Mouse (Mus musculus) olfactory bulb, adult 2 months (tissue): ENCODE results near the gene Pgghg. TPM values are rescaled to one million over a fixed set of nuclear protein-coding genes. Genes with fewer than 3 reads are reported as not detected.
"Not testable (repeated sequence)": the region's sequence is repeated elsewhere in the genome, so short reads cannot be mapped to it uniquely, and the experiment has no call there.

Experiments used
- H3K27ac ChIP-seq: fragments of 200-500 bp; 2 replicates; pipeline ENCODE4 v1.5.1; 2012; ENCODE audit warnings: low read depth, low read length; ENCODE audit not compliant: insufficient read depth
- H3K4me1 ChIP-seq: fragments of 200-500 bp; 2 replicates; pipeline ENCODE4 v1.6.1; 2012; ENCODE audit warnings: low read length; ENCODE audit not compliant: control insufficient read depth, insufficient read depth
- H3K4me3 ChIP-seq: fragments of 200-500 bp; 2 replicates; pipeline ENCODE4 v1.5.1; 2012; ENCODE audit warnings: mild to moderate bottlenecking, low read depth, low read length, moderate library complexity; ENCODE audit not compliant: insufficient read depth
- CTCF ChIP-seq: fragments of 200-500 bp; IDR thresholded peaks from 2 replicates; pipeline ENCODE4 v1.5.1; 2012; ENCODE audit warnings: low read depth, mild to moderate bottlenecking, low read length, moderate library complexity; ENCODE audit not compliant: insufficient read depth
- POLR2A ChIP-seq: fragments of 200-500 bp; IDR thresholded peaks from 2 replicates; pipeline ENCODE4 v1.6.1; 2012; ENCODE audit warnings: mild to moderate bottlenecking, low read depth, low read length, moderate library complexity; ENCODE audit not compliant: insufficient read depth
- WGBS: fragments of 180-500 bp; shearing (Covaris S2); methylation state at CpG from one replicate; pipeline ENCODE4 v1.1.7; 2018; 5-methylcytosine and 5-hydroxymethylcytosine counted together
- polyA plus RNA-seq: library from polyadenylated mRNA; stranded (reverse); fragments of >200 nt; gene quantifications from 2 replicates; pipeline ENCODE4 v1.2.4, GENCODE M21; 2012; ENCODE audit warnings: low replicate concordance; ENCODE audit not compliant: missing spikeins, insufficient read depth, insufficient read length

The Pgghg gene
- polyA plus RNA-seq, 1 experiment = not detected

- no peak overlapping the region for H3K27ac ChIP-seq
- TF ChIP-seq CTCF (no peak), POLR2A (no peak)
- no peak overlapping the region for H3K4me3 ChIP-seq
- H3K4me1 ChIP-seq = peaks cover 3% of the 10 kb centered on the region; the same call in 1 of the 2 replicates
- 51% methylated on average over 9 of the region's 9 CpGs for WGBS
These were observed 33.7 kb downstream of the Pgghg start for GRCm38 (mm10) chr7:140974940-140975339.

DNA sequence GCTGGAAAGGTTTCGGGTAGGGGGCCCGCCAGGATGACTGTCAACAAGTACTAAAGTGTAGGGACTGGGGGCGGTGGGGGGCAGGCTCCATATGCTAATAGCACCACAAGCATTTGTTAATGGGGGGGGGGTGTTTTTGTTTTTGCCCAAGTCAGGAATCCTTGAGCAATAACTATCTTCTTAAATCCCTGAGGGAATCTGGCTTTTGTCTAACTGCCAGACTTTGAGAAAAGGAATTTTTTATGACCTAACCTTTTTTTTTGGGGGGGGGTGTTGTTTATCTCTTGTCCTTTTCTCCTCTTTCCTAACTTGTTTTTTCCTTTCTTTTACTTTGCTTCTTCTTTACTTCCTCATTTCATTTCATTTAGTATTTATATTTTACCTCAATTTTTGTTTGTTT lies 34.3 kb downstream of the Pgghg start:
- peaks cover 3% of the 10 kb centered on the region; the same call in 1 of the 2 replicates for H3K4me1 ChIP-seq
- TF ChIP-seq CTCF (no peak), POLR2A (no peak)
- WGBS = 53% methylated on average over 3 of the region's 3 CpGs
- H3K4me3 ChIP-seq = no peak overlapping the region
- H3K27ac ChIP-seq = no peak overlapping the region

DNA sequence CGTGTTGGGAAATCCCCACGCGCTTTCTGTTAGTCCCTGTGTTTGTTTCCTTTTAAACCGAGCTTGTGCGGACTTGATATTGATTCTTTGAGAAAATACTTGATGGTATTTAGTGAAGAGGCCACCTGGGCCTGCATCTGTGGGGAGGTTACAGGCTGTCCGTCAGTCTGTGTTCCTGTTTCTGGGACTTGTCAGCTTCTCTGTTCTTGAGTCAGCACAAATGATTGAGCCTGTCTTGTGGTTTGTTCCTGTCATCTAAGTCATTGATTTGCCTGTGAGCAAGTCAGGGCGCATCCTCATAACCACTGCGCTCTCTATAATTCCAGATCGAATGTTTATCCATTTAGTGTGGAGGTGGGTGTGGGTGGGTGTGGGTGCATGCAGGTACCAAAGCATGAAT lies 35.5 kb downstream of the Pgghg start:
- H3K4me3 ChIP-seq, H3K4me1 ChIP-seq, H3K27ac ChIP-seq: not testable (repeated sequence)
- 96% methylated on average over 9 of the region's 9 CpGs for WGBS

GRCm38 (mm10) chr7:140981704-140982103 lies 40.5 kb downstream of the Pgghg start:
- no peak for TF ChIP-seq CTCF
- TF ChIP-seq POLR2A = no peak
- Histone ChIP-seq H3K27ac (no peak overlapping the region), H3K4me3 (no peak overlapping the region), H3K4me1 (no peaks in the 10 kb centered on the region)
- WGBS = 92% methylated on average over 8 of the region's 8 CpGs

GRCm38 (mm10) chr7:140982971-140983370 lies 41.8 kb downstream of the Pgghg start:
- no peak for TF ChIP-seq POLR2A
- no peak for TF ChIP-seq CTCF
- Histone ChIP-seq H3K4me3 (no peak overlapping the region), H3K4me1 (no peaks in the 10 kb centered on the region), H3K27ac (no peak overlapping the region)
- WGBS = 93% methylated on average over 7 of the region's 7 CpGs

DNA sequence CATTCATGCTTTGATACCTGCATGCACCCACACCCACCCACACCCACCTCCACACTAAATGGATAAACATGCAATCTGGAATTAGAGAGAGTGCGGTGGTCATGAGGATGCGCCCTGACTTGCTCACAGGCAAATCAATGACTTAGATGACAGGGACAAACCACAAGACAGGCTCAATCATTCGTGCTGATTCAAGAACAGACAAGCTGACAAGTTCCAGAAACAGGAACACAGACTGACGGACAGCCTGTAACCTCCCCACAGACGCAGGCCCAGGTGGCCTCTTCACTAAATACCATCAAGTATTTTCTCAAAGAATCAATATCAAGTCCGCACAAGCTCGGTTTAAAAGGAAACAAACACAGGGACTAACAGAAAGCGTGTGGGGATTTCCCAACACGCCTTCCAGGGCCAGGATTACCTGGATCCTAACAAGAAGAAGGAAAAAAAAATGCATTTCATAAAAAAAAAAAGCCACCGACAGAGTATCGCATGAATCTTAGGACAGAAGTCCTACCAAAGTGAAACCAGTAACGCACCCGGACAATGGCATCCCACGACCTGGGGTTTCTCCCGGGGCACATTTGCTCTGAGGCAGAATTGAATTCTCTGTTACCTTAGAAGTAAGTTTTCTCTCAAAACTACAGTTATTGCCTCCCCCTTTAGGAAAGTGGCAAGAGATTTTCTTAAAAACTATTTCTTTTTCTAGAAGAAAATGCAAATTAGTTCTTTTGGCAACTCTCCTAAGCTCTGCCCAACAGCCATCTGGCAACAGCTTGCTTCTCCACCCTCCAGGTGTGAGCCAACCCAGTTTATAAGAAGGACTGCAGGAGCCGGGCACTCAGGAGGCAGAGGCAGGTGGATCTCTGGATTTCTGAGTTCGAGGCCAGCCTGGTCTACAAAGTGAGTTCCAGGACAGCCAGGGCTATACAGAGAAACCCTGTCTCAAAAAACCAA lies 46.3 kb downstream of the Pgghg start:
- no peak overlapping the region for H3K4me3 ChIP-seq
- no peak for TF ChIP-seq POLR2A
- TF ChIP-seq CTCF = no peak
- H3K27ac ChIP-seq = no peak overlapping the region
- 86% methylated on average over 17 of the region's 17 CpGs for WGBS
- no peaks in the 10 kb centered on the region for H3K4me1 ChIP-seq

GRCm38 (mm10) chr7:140989022-140989421 lies 47.8 kb downstream of the Pgghg start:
- no peak for TF ChIP-seq POLR2A
- TF ChIP-seq CTCF = no peak
- no peak overlapping the region for H3K27ac ChIP-seq
- no peak overlapping the region for H3K4me3 ChIP-seq
- WGBS = 83% methylated on average over 4 of the region's 4 CpGs
- H3K4me1 ChIP-seq = no peaks in the 10 kb centered on the region

GRCm38 (mm10) chr7:140990185-140990584 lies 49.0 kb downstream of the Pgghg start:
- TF ChIP-seq CTCF (no peak), POLR2A (no peak)
- 76% methylated on average over 6 of the region's 6 CpGs for WGBS
- Histone ChIP-seq H3K4me3 (no peak overlapping the region), H3K27ac (no peak overlapping the region), H3K4me1 (no peaks in the 10 kb centered on the region)

- Histone ChIP-seq H3K4me1 (no peaks in the 10 kb centered on the region), H3K4me3 (no peak overlapping the region), H3K27ac (no peak overlapping the region)
- TF ChIP-seq CTCF (no peak), POLR2A (no peak)
- 85% methylated on average over 5 of the region's 5 CpGs for WGBS
These were observed 49.4 kb downstream of the Pgghg start for GRCm38 (mm10) chr7:140990622-140991021.

DNA sequence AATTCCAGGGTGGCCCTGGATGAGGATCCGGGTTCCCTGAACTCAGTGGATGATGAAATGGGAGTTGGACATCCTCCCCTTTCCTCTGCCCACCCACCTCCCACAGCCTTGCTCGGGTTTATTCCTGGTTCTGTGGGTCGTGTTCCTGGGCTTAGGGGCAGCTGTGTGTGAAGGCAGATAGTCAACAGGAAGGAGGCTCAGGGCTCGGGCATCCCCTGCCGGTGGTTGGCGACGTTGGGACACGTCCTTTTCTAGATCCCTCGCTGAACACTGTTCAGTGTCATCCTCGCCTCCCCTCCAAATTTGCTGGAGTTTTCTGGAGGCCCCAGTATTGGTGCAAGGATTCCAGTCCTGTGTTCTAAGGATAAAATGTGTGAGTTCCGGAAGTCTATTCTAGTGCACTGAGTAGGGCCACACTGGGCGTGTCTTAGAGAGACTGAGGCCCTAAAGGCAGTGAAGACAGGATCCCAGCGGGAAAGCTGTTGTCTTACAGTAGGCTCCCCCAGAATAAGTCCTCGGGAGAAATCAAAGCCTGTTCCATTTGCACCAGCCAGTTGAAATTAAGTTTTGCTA lies 50.0 kb downstream of the Pgghg start:
- Histone ChIP-seq H3K4me1 (no peaks in the 10 kb centered on the region), H3K27ac (no peak overlapping the region), H3K4me3 (no peak overlapping the region)
- 89% methylated on average over 14 of the region's 14 CpGs for WGBS
- TF ChIP-seq CTCF = no peak
- no peak for TF ChIP-seq POLR2A

Other genes with a start within 250 kb of the Pgghg start
- not detected in 2 replicates for gene Olfr541, start 244.1 kb upstream of the Pgghg start, polyA plus RNA-seq
- not detected in 2 replicates for gene Cyp2e1, start 177.7 kb upstream of the Pgghg start, polyA plus RNA-seq
- gene Syce1, start 153.5 kb upstream of the Pgghg start, polyA plus RNA-seq = not detected in 2 replicates
- not detected in 2 replicates for gene Zfp941, start 119.2 kb upstream of the Pgghg start, polyA plus RNA-seq
- not detected in 2 replicates for gene Urah, start 106.4 kb upstream of the Pgghg start, polyA plus RNA-seq
- gene Scgb1c1, start 95.8 kb upstream of the Pgghg start, polyA plus RNA-seq = not detected in 2 replicates
- not detected in 2 replicates for gene Odf3, start 93.6 kb upstream of the Pgghg start, polyA plus RNA-seq
- gene Gm45785, start 85.1 kb upstream of the Pgghg start, polyA plus RNA-seq = not detected in 2 replicates
- gene Ric8a, start 84.4 kb upstream of the Pgghg start, polyA plus RNA-seq = not detected in 2 replicates
- not detected in 2 replicates for gene Bet1l, start 83.8 kb upstream of the Pgghg start, polyA plus RNA-seq
- gene Psmd13, start 59.4 kb upstream of the Pgghg start, polyA plus RNA-seq = not detected in 2 replicates
- not detected in 2 replicates for gene Sirt3, start 59.1 kb upstream of the Pgghg start, polyA plus RNA-seq
- gene Cox8b, start 40.9 kb upstream of the Pgghg start, polyA plus RNA-seq = not detected in 2 replicates
- gene Nlrp6, start 20.5 kb upstream of the Pgghg start, polyA plus RNA-seq = not detected in 2 replicates
- gene Ifitm5, start 8.9 kb downstream of the Pgghg start, polyA plus RNA-seq = not detected in 2 replicates
- gene Gm45717, start 14.5 kb downstream of the Pgghg start, polyA plus RNA-seq = not detected in 2 replicates
- gene Ifitm2, start 14.6 kb downstream of the Pgghg start, polyA plus RNA-seq = not detected in 2 replicates
- gene Ifitm1, start 25.8 kb downstream of the Pgghg start, polyA plus RNA-seq = not detected in 2 replicates
- not detected in 2 replicates for gene Ifitm3, start 69.4 kb downstream of the Pgghg start, polyA plus RNA-seq
- not detected in 2 replicates for gene Ifitm6, start 76.5 kb downstream of the Pgghg start, polyA plus RNA-seq
- gene Gm17387, start 87.7 kb downstream of the Pgghg start, polyA plus RNA-seq = not detected in 2 replicates
- gene B4galnt4, start 119.7 kb downstream of the Pgghg start, polyA plus RNA-seq = not detected in 2 replicates
- gene Pkp3, start 136.8 kb downstream of the Pgghg start, polyA plus RNA-seq = not detected in 2 replicates
- gene Sigirr, start 159.2 kb downstream of the Pgghg start, polyA plus RNA-seq = not detected in 2 replicates
- gene Ano9, start 176.4 kb downstream of the Pgghg start, polyA plus RNA-seq = not detected in 2 replicates
- not detected in 2 replicates for gene Ptdss2, start 181.0 kb downstream of the Pgghg start, polyA plus RNA-seq
- gene Rnh1, start 231.5 kb downstream of the Pgghg start, polyA plus RNA-seq = not detected in 2 replicates